Mouse (Mus musculus) CH12.LX (cell line): ENCODE measurements at regions not wholly inside any gene's neighbourhood (a gene's known extent, or its start where the extent isn't known, plus 50 kb on each side); places are given as distances from the start of the nearest gene placed in this dataset.
A peak's percentile ranks its signal among the peaks of the same experiment; 100 is the strongest.

Experiments used
- DNase-seq: peaks from one replicate; pipeline ENCODE4 v3.0.0-alpha.2; 2013; ENCODE audit errors: extremely low read depth
- H3K27ac ChIP-seq: 2 replicates; pipeline ENCODE4 v1.5.1; 2012; ENCODE audit warnings: low read depth, mild to moderate bottlenecking, control low read depth, moderate library complexity; ENCODE audit not compliant: insufficient read depth
- H3K27me3 ChIP-seq: replicated peaks from 2 replicates; pipeline ENCODE3; 2012; ENCODE audit warnings: inconsistent platforms
- H3K36me3 ChIP-seq, 2 experiments: replicated peaks in 1 of 2; 2 replicates each; pipeline versions ENCODE3 to v1.6.1; 2012; ENCODE audit warnings: inconsistent platforms in 1 of 2, low read length in 1 of 2, mild to moderate bottlenecking in 1 of 2, mixed read lengths in 1 of 2, moderate library complexity in 1 of 2; ENCODE audit not compliant: control insufficient read depth in 1 of 2, insufficient read depth in 1 of 2
- H3K4me1 ChIP-seq, 2 experiments: 2 replicates each; pipeline ENCODE4 v1.6.1; 2012; ENCODE audit warnings: inconsistent platforms in 1 of 2, moderate library complexity in 1 of 2; ENCODE audit not compliant: insufficient read depth in 2 of 2, control insufficient read depth in 1 of 2
- H3K4me2 ChIP-seq: 2 replicates; pipeline ENCODE4 v1.6.1; 2012; ENCODE audit warnings: low read depth, mild to moderate bottlenecking, control low read depth; ENCODE audit not compliant: poor library complexity, insufficient read depth, severe bottlenecking
- H3K4me3 ChIP-seq, 3 experiments: fragments of 150-350 bp in 1 of 3; sonication (generic) in 1 of 3; replicated peaks in 1 of 3; 2 replicates each; pipeline versions ENCODE3 to v1.5.1; 2011 to 2012; ENCODE audit warnings: low read depth in 2 of 3, low read length in 2 of 3, mild to moderate bottlenecking in 2 of 3, moderate library complexity in 2 of 3, control low read depth in 1 of 3, improper control_type of control experiment in 1 of 3, inconsistent platforms in 1 of 3, mixed read lengths in 1 of 3; ENCODE audit not compliant: poor library complexity in 1 of 3
- H3K79me2 ChIP-seq: replicated peaks from 2 replicates; pipeline ENCODE4 v1.6.1; 2012; ENCODE audit warnings: mild to moderate bottlenecking, moderate library complexity; ENCODE audit not compliant: control insufficient read depth, poor library complexity, insufficient read depth, severe bottlenecking; ENCODE audit errors: extremely low read depth
- H3K9ac ChIP-seq: 2 replicates; pipeline ENCODE4 v1.6.1; 2012; ENCODE audit warnings: low read depth, mild to moderate bottlenecking, control low read depth, moderate library complexity; ENCODE audit not compliant: insufficient read depth
- H3K9me3 ChIP-seq: replicated peaks from 2 replicates; pipeline ENCODE3; 2012; ENCODE audit warnings: low read length, inconsistent platforms, mixed read lengths
- BHLHE40 ChIP-seq: IDR thresholded peaks from 2 replicates; pipeline ENCODE4 v1.6.1; 2011; ENCODE audit warnings: mild to moderate bottlenecking, low read depth, low read length, improper control_type of control experiment
- CHD1 ChIP-seq: IDR thresholded peaks from 2 replicates; pipeline ENCODE4 v1.6.1; 2012; ENCODE audit warnings: low read depth, low read length, improper control_type of control experiment, inconsistent platforms
- CTCF ChIP-seq, 2 experiments: IDR thresholded peaks in 1 of 2; conservative IDR thresholded peaks in 1 of 2; 2 replicates each; pipeline ENCODE4 v1.5.1; 2011 to 2012; ENCODE audit warnings: low read depth in 2 of 2, low read length in 2 of 2, improper control_type of control experiment in 1 of 2, inconsistent platforms in 1 of 2, mild to moderate bottlenecking in 1 of 2, moderate library complexity in 1 of 2
- ELF1 ChIP-seq: IDR thresholded peaks from 2 replicates; pipeline ENCODE4 v1.6.1; 2014; ENCODE audit warnings: low read depth, mild to moderate bottlenecking, inconsistent platforms, low read length, improper control_type of control experiment
- EP300 ChIP-seq: IDR thresholded peaks from 2 replicates; pipeline ENCODE4 v1.6.1; 2011; ENCODE audit warnings: low read length, improper control_type of control experiment
- GABPA ChIP-seq: IDR thresholded peaks from 2 replicates; pipeline ENCODE4 v1.6.1; 2012; ENCODE audit warnings: low read depth, low read length, improper control_type of control experiment, inconsistent platforms; ENCODE audit not compliant: insufficient replicate concordance
- IRF4 ChIP-seq: IDR thresholded peaks from 2 replicates; pipeline ENCODE4 v1.6.1; 2014; ENCODE audit warnings: low read depth, mild to moderate bottlenecking, inconsistent platforms, low read length, improper control_type of control experiment
- JUND ChIP-seq: conservative IDR thresholded peaks from 2 replicates; pipeline ENCODE4 v1.6.1; 2011; ENCODE audit warnings: low read depth, low read length, improper control_type of control experiment
- MAFK ChIP-seq: IDR thresholded peaks from 2 replicates; pipeline ENCODE4 v1.6.1; 2011; ENCODE audit warnings: low read length, improper control_type of control experiment; ENCODE audit not compliant: insufficient replicate concordance
- MAX ChIP-seq: IDR thresholded peaks from 2 replicates; pipeline ENCODE4 v1.6.1; 2011; ENCODE audit warnings: low read length, improper control_type of control experiment
- MAZ ChIP-seq: IDR thresholded peaks from 2 replicates; pipeline ENCODE4 v1.6.1; 2012; ENCODE audit warnings: low read depth, mild to moderate bottlenecking, inconsistent platforms, low read length, improper control_type of control experiment, moderate library complexity
- MEF2A ChIP-seq: IDR thresholded peaks from 2 replicates; pipeline ENCODE4 v1.6.1; 2014; ENCODE audit warnings: low read depth, mild to moderate bottlenecking, inconsistent platforms, low read length, improper control_type of control experiment, borderline replicate concordance
- MXI1 ChIP-seq: IDR thresholded peaks from 2 replicates; pipeline ENCODE4 v1.6.1; 2011; ENCODE audit warnings: mild to moderate bottlenecking, low read depth, low read length, improper control_type of control experiment
- MYC ChIP-seq: IDR thresholded peaks from 2 replicates; pipeline ENCODE4 v1.6.1; 2011; ENCODE audit warnings: low read depth, mild to moderate bottlenecking, improper control_type of control experiment, low read length
- NRF1 ChIP-seq: IDR thresholded peaks from 2 replicates; pipeline ENCODE4 v1.6.1; 2014; ENCODE audit warnings: low read depth, mild to moderate bottlenecking, inconsistent platforms, low read length, improper control_type of control experiment, moderate library complexity
- PAX5 ChIP-seq: IDR thresholded peaks from 2 replicates; pipeline ENCODE4 v1.6.1; 2012; ENCODE audit warnings: low read length, inconsistent platforms, mixed read lengths
- POLR2A ChIP-seq: IDR thresholded peaks from 2 replicates; pipeline ENCODE4 v1.6.1; 2011; ENCODE audit warnings: low read depth, mild to moderate bottlenecking, improper control_type of control experiment, low read length
- POLR2AphosphoS2 ChIP-seq: IDR thresholded peaks from 2 replicates; pipeline ENCODE4 v1.6.1; 2011; ENCODE audit warnings: low read depth, low read length, improper control_type of control experiment
- RAD21 ChIP-seq: IDR thresholded peaks from 2 replicates; pipeline ENCODE4 v1.6.1; 2011; ENCODE audit warnings: low read depth, mild to moderate bottlenecking, low read length, improper control_type of control experiment, moderate library complexity
- SIN3A ChIP-seq: IDR thresholded peaks from 2 replicates; pipeline ENCODE4 v1.6.1; 2012; ENCODE audit warnings: low read length, improper control_type of control experiment, inconsistent platforms
- SMC3 ChIP-seq: IDR thresholded peaks from 2 replicates; pipeline ENCODE4 v1.6.1; 2011; ENCODE audit warnings: low read depth, low read length, improper control_type of control experiment
- TBP ChIP-seq: conservative IDR thresholded peaks from 2 replicates; pipeline ENCODE4 v1.6.1; 2011; ENCODE audit warnings: low read depth, low read length, improper control_type of control experiment
- UBTF ChIP-seq: IDR thresholded peaks from 2 replicates; pipeline ENCODE4 v1.6.1; 2012; ENCODE audit warnings: low read depth, mild to moderate bottlenecking, inconsistent platforms, low read length, improper control_type of control experiment, moderate library complexity
- USF1 ChIP-seq: IDR thresholded peaks from 2 replicates; pipeline ENCODE4 v1.6.1; 2014; ENCODE audit warnings: low read depth, mild to moderate bottlenecking, inconsistent platforms, low read length, improper control_type of control experiment
- USF2 ChIP-seq: conservative IDR thresholded peaks from 2 replicates; pipeline ENCODE4 v1.6.1; 2011; ENCODE audit warnings: low read depth, low read length, improper control_type of control experiment
- ZC3H11A ChIP-seq: IDR thresholded peaks from 2 replicates; pipeline ENCODE4 v1.6.1; 2012; ENCODE audit warnings: low read depth, mild to moderate bottlenecking, inconsistent platforms, low read length, improper control_type of control experiment
- ZKSCAN1 ChIP-seq: IDR thresholded peaks from 2 replicates; pipeline ENCODE4 v1.6.1; 2012; ENCODE audit warnings: low read depth, inconsistent platforms, low read length, improper control_type of control experiment, borderline replicate concordance
- ZMIZ1 ChIP-seq: IDR thresholded peaks from 2 replicates; pipeline ENCODE4 v1.6.1; 2012; ENCODE audit warnings: low read depth, mild to moderate bottlenecking, inconsistent platforms, low read length, improper control_type of control experiment
- dilution Hi-C: fragments of 300-500 bp; cut with MboI; formaldehyde crosslinking; loops from 2 replicates; pipeline ENCODE4 v1.14.3; 2020; ENCODE audit warnings: low sequenced_read_pairs; ENCODE audit not compliant: extremely low pct_unique_long_range_greater_than_20kb, extremely low pct_ligation_motif_present
- in situ Hi-C: fragments of 300-500 bp; cut with MboI; formaldehyde crosslinking; loops from 3 replicates; pipeline ENCODE4 v1.14.3; 2019; ENCODE audit warnings: low sequenced_read_pairs, low pct_ligation_motif_present, low pct_unique_long_range_greater_than_20kb, mixed read lengths

DNA sequence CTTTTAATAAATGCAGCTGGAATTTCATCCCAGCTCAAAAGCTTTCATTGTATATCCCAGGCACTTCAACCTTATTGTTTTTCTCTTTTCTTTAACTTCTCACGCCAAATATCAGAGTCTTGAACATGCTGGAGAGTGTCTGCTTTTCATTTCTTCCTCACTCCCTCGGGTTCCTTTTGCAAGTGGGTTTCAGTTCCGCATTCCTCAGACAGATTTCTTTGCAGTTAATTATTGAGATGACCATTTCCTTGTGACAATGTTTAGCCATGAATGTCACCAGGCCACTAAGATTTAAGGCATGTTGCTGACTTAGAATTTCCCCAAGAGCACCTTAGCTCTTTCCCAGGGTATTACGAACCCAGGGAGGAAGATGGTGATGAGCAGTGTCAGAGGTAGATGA, 417.6 kb upstream of the Rgma start:
- Histone ChIP-seq H3K4me2 (no peak overlapping the region), H3K27me3 (no peaks in the 10 kb centered on the region), H3K4me1 (peaks cover 2 to 16% of the 10 kb centered on the region in 2 experiments; a peak in 2 of 4 replicates), H3K9me3 (no peaks in the 10 kb centered on the region), H3K36me3 (no peaks in the 10 kb centered on the region), H3K9ac (no peak overlapping the region), H3K4me3 (no peak overlapping the region), H3K27ac (no peak overlapping the region; the same call in 1 of the 2 replicates), H3K79me2 (no peaks in the 10 kb centered on the region)
- no peak for TF ChIP-seq RAD21
- TF ChIP-seq EP300, result peak; percentile 72
- peak; percentile 74 for TF ChIP-seq IRF4
- dilution Hi-C loops (no loop called here), in situ Hi-C loops (no loop called here)
- DNase-seq, result peak; percentile 67

DNA sequence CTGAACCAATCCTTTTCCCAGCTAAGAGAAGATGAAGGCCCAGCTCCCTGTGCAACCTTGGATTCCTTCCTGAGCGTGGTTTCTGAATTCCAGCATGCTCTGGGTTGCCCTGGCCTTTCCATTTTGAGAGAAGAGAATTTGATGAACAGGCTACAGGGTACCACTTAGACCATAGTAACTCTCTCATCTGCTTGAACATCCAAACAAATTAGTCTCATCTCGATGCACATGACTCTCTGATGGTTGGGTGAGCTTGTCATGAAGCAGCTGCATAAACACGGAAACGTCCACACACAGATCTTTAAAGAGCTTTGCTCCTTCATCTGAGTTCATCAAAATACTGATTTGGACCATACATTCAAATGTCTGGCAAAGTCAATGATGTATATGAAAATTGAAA, 414.0 kb upstream of the Rgma start:
- Histone ChIP-seq H3K27me3 (no peaks in the 10 kb centered on the region), H3K4me1 (peaks cover 2 to 16% of the 10 kb centered on the region in 2 experiments; a peak in 2 of 4 replicates), H3K36me3 (no peaks in the 10 kb centered on the region), H3K4me3 (no peak overlapping the region), H3K9me3 (no peaks in the 10 kb centered on the region), H3K27ac (no peak overlapping the region), H3K79me2 (no peaks in the 10 kb centered on the region), H3K4me2 (no peak overlapping the region), H3K9ac (no peak overlapping the region)
- no peak for TF ChIP-seq CHD1
- no peak for TF ChIP-seq USF2
- no peak for TF ChIP-seq ZKSCAN1
- no peak for TF ChIP-seq MYC
- TF ChIP-seq MEF2A, result no peak
- TF ChIP-seq MAZ, result no peak
- TF ChIP-seq RAD21, result no peak
- TF ChIP-seq GABPA, result no peak
- no peak for TF ChIP-seq TBP
- no peak for TF ChIP-seq POLR2AphosphoS2
- TF ChIP-seq POLR2A, result no peak
- TF ChIP-seq ZMIZ1, result no peak
- no peak for TF ChIP-seq BHLHE40
- in situ Hi-C loops, result no loop called here
- DNase-seq, result no peak
- dilution Hi-C loops, result no loop called here

DNA sequence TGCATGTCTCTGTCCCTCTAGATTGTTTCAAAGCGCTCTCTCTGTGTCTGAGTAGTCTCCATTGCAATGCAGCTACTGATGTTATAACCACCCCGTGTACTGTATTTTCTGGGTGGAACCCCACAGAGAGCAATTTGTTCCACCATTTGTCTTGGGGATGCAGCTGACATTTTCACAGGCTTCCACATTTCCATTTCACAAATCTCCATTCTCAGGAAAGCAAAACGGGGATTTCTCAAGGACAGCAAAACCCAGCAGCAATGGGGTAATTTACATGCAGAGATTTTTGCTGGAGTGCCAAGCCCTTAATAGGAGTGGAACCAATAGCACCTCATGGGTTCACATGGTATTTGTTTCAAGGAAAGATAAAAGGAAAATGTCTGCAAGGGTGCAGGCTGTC, 412.5 kb upstream of the Rgma start:
- dilution Hi-C loops (no loop called here), in situ Hi-C loops (no loop called here)
- H3K36me3 ChIP-seq, result no peaks in the 10 kb centered on the region
- TF ChIP-seq ZC3H11A (no peak), MAFK (no peak), POLR2A (no peak), USF1 (no peak), CTCF (conservative IDR thresholded peaks at IDR 0.05 in 1 of 2, IDR thresholded peaks at IDR 0.05 in 1 of 2; ENCODE audit: low read depth in 2 of 2, low read length in 2 of 2) (no peak), NRF1 (no peak), EP300 (no peak), SMC3 (no peak), TBP (no peak), MAX (no peak), SIN3A (no peak), MXI1 (no peak), UBTF (no peak), ELF1 (no peak), PAX5 (no peak), MYC (no peak), GABPA (no peak), JUND (no peak)

More for the DNA sequence above, 412.5 kb upstream of the Rgma start:
- Histone ChIP-seq H3K4me3 (no peak overlapping the region), H3K4me2 (no peak overlapping the region), H3K79me2 (no peaks in the 10 kb centered on the region), H3K4me1 (peaks cover 2 to 7% of the 10 kb centered on the region in 2 experiments; a peak in 2 of 4 replicates), H3K9me3 (no peaks in the 10 kb centered on the region), H3K9ac (no peak overlapping the region), H3K27ac (no peak overlapping the region), H3K27me3 (no peaks in the 10 kb centered on the region)
- DNase-seq, result no peak
